Mouse (Mus musculus) kidney, postnatal 0 days (tissue): ENCODE data around the gene Hoxd10. TPM values are rescaled to one million over a fixed set of nuclear protein-coding genes. Genes with fewer than 3 reads are reported as not detected.
A peak's percentile ranks its signal among the peaks of the same experiment; 100 is the strongest.

Experiments used
- ATAC-seq: fragments of 200-750 bp; cut with Nextera tagmentation; replicated peaks from 2 replicates; pipeline ENCODE4 v1.8.0; 2017; ENCODE audit warnings: low read depth, moderate number of reproducible peaks, moderate TSS enrichment, moderate library complexity; ENCODE audit not compliant: low FRiP score
- DNase-seq: peaks from one replicate; pipeline ENCODE4 v3.0.0-alpha.2; 2016; ENCODE audit warnings: low spot score
- H3K27ac ChIP-seq: fragments of 300-500 bp; sonication (generic); 2 replicates; pipeline ENCODE4 v1.5.1; 2014; ENCODE audit warnings: mild to moderate bottlenecking
- H3K27me3 ChIP-seq: fragments of 300-500 bp; sonication (generic); 2 replicates; pipeline ENCODE4 v1.6.1; 2014; ENCODE audit warnings: low read length, mixed read lengths; ENCODE audit not compliant: insufficient read depth
- H3K36me3 ChIP-seq: fragments of 300-500 bp; sonication (generic); 2 replicates; pipeline ENCODE4 v1.6.1; 2014; ENCODE audit warnings: low read length, mixed read lengths; ENCODE audit not compliant: insufficient read depth
- H3K4me1 ChIP-seq: fragments of 300-500 bp; sonication (generic); replicated peaks from 2 replicates; pipeline ENCODE4 v1.6.1; 2014; ENCODE audit warnings: antibody characterized with exemption, low read length, mixed read lengths; ENCODE audit not compliant: insufficient read depth
- H3K4me2 ChIP-seq: fragments of 300-500 bp; sonication (generic); 2 replicates; pipeline ENCODE4 v1.6.1; 2014; ENCODE audit warnings: mild to moderate bottlenecking, low read length, moderate library complexity, mixed read lengths
- H3K4me3 ChIP-seq: fragments of 300-500 bp; sonication (generic); replicated peaks from 2 replicates; pipeline ENCODE4 v1.5.1; 2014; ENCODE audit warnings: low read depth, low read length
- H3K9ac ChIP-seq: fragments of 300-500 bp; sonication (generic); 2 replicates; pipeline ENCODE4 v1.6.1; 2014; ENCODE audit warnings: low read depth, low read length
- H3K9me3 ChIP-seq: fragments of 300-500 bp; sonication (generic); replicated peaks from 2 replicates; pipeline ENCODE4 v1.6.1; 2016; ENCODE audit warnings: low read length, inconsistent platforms, mixed read lengths
- CTCF ChIP-seq: IDR thresholded peaks from 2 replicates; pipeline ENCODE4 v1.5.1; 2016; ENCODE audit warnings: antibody characterized with exemption, low read depth, mild to moderate bottlenecking, moderate library complexity
- WGBS: fragments of 180-500 bp; shearing (Covaris S2); extraction: QIAGEN DNeasy Blood & Tissue Kit; methylation state at CpG from one replicate; pipeline ENCODE4 v1.1.7; 2014; 5-methylcytosine and 5-hydroxymethylcytosine counted together
- polyA plus RNA-seq: library from polyadenylated mRNA; unstranded; fragments of >200 nt; fragmentation: Nextera tagmentation; extraction: Ambion mirVana; gene quantifications from 2 replicates; pipeline ENCODE4 v1.2.1, GENCODE M21; 2015

The Hoxd10 gene
- polyA plus RNA-seq, 1 experiment from 2014 or later = 44.6 TPM

DNA sequence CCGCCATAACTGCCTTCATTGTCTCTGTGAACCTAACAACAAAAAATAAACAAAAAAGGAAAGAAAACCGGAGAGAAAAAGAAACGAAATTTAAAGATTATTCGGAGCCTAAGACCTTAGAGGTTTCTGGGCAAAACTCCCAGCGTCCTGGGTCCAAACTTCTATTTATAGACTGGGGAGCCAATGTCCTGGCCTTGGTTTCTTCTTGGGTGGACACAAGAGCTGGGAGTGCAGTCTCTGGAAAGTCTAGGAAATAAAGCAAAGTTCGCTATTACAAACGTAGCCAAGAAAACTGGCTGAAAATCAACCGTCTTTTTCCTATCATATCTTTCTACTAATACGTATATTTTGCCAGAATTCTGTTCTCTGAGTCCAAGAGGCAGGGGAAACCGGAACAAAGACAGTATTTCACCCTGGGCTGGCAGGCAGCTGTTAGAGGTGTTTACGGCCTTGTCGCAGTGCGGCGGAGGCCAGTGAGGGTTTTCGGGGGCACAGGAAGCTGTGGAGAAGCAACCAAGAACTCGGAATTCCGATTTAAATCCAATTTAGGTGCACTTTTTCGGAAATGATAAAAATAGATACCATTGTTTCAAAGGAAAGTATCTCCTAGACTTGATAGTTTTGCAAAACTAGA lies 22.5 kb downstream of the Hoxd10 start:
- peak overlapping the region; percentile 73 for H3K4me3 ChIP-seq
- no peak for DNase-seq

DNA sequence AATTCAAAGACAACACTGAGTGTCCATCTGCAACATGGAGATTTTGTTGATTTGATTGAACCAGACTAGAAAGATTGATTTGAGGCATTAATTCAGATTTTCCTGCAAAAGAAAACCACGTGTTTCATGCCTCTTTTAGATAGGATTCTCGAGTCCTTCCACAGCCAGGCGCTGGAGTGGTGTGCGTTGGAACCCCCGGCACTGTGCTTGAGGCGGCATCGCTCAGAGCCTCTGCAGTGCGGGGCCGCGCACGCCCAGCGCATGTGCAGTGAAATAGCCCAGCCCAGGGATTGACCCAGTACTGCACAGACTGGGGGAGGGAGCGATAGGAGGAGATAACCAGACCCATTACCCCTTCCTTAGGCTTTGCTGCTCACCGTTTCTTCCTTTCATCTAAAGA lies 23.2 kb downstream of the Hoxd10 start:
- WGBS = 3% methylated on average over 14 of the region's 14 CpGs
- H3K9me3 ChIP-seq = no peaks in the 10 kb centered on the region
- no peak for TF ChIP-seq CTCF
- DNase-seq = no peak
- peak overlapping the region; percentile 81 for H3K4me2 ChIP-seq
- no peaks in the 10 kb centered on the region for H3K36me3 ChIP-seq
- H3K27ac ChIP-seq = peak overlapping the region; percentile 96
- peak overlapping the region; percentile 92 for H3K9ac ChIP-seq
- peak overlapping the region; percentile 73 for H3K4me3 ChIP-seq
- peak; percentile 62; the same call in 1 of the 2 replicates for ATAC-seq
- H3K4me1 ChIP-seq = peaks cover 31% of the 10 kb centered on the region
- H3K27me3 ChIP-seq = no peaks in the 10 kb centered on the region

More for the DNA sequence above, 22.5 kb downstream of the Hoxd10 start:
- no peaks in the 10 kb centered on the region for H3K27me3 ChIP-seq
- no peaks in the 10 kb centered on the region for H3K9me3 ChIP-seq
- H3K36me3 ChIP-seq = no peaks in the 10 kb centered on the region
- H3K9ac ChIP-seq = peak overlapping the region; percentile 92
- TF ChIP-seq CTCF = no peak
- no peak for ATAC-seq
- 4% methylated on average over 18 of the region's 18 CpGs for WGBS
- H3K4me2 ChIP-seq = peak overlapping the region; percentile 81
- peaks cover 28% of the 10 kb centered on the region for H3K4me1 ChIP-seq
- peak overlapping the region; percentile 96 for H3K27ac ChIP-seq

DNA sequence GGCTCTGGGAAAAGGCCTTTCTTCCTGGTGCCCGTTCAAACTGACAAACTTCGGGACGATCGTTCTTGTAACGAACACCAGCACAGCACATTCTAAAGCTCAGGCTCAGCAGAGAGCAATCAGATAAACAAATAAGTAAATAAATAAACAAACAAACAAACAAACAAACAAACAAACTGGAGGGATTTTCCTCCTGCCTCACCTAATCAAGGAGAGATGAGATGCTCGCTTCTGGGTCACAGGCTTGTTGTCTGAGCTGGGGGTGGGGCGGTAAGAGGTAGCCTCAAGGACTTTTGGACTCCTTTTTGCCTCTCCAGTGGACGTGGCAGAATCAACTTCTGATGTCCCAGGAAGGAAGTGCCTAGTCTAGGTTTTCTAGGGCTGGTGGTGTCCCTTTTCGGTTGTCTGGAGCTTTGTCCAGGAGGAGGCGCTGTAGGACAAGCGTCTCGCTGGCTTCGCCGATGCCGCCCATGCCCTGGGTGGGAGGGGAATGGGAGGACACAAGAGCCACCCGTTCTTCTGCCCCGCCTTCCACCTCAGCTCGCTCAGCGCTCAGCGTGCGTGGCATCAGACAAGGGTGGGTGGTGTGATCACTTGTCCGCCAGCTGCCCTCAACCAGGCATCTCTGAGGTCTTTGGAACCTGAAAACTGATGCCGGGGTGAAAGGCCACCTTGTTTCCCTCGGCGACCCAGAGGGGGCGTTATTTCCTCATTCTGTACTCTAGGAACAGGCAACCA lies 23.9 kb downstream of the Hoxd10 start:
- peak overlapping the region; percentile 36; the same call in 1 of the 2 replicates for H3K27ac ChIP-seq
- peak overlapping the region; percentile 81 for H3K4me2 ChIP-seq
- WGBS = 4% methylated on average over 26 of the region's 26 CpGs
- peak overlapping the region; percentile 73 for H3K4me3 ChIP-seq
- peak; percentile 98 for TF ChIP-seq CTCF
- H3K4me1 ChIP-seq = peaks cover 32% of the 10 kb centered on the region
- H3K36me3 ChIP-seq = no peaks in the 10 kb centered on the region
- 0 out of 2 replicates have a peak overlapping the region, but pooled peaks have one; percentile 42 for H3K9ac ChIP-seq
- no peaks in the 10 kb centered on the region for H3K9me3 ChIP-seq
- ATAC-seq (peak; percentile 77), DNase-seq (peak; percentile 94)
- H3K27me3 ChIP-seq = no peaks in the 10 kb centered on the region

DNA sequence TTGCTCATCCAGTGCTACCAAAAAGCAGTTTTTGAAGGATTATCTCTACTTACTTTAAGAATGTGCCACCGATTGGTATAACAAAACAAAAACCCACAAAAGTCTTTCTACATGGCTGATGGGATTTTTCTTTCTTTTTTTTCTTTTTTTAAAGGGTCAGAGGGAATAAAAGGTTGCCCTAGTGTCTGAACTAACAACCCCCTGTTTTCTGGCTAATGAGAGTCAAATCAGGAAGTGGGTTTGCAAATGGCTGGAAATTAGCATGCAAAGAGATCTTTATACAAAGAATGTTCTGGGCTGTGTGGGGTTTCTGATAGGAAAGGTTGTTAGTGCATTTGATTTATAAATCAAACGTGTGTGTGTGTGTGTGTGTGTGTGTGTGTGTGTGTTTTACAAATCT lies 28.7 kb downstream of the Hoxd10 start:
- Histone ChIP-seq H3K36me3 (no peaks in the 10 kb centered on the region), H3K4me2 (no peak overlapping the region), H3K4me1 (peaks cover 45% of the 10 kb centered on the region), H3K4me3 (no peak overlapping the region), H3K9ac (no peak overlapping the region), H3K27ac (no peak overlapping the region), H3K9me3 (no peaks in the 10 kb centered on the region), H3K27me3 (no peaks in the 10 kb centered on the region)
- 29% methylated on average over 2 of the region's 2 CpGs for WGBS
- ATAC-seq (no peak), DNase-seq (no peak)
- TF ChIP-seq CTCF = no peak

DNA sequence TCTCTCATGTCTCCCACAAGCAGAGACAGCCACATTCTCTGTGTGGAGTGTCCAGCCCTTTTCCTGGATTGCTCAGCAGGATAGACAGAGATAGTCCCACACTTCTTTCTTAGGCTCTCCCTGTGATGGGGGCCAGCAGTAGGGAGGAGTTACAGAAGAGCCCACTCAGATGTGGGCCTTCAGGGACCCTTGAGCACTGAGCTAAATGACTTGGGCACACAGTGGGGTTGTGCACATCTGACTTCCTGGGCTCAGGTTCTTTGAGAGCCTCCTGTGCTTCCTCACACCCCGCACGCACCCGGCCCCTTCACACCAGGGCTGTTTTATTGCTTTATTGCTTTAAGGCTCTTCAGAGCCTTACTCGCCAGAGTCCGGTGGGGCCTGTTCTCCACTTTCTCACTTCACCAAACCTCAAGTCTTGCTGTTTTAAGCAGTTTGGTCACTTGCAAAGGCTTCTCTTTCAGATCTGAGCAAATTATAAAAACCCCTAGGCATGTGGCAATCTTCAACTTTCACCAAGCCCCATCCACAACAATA lies 29.3 kb downstream of the Hoxd10 start:
- ATAC-seq = no peak
- no peak for DNase-seq
- 39% methylated on average over 5 of the region's 5 CpGs for WGBS
- 0 out of 2 replicates have a peak overlapping the region, but pooled peaks have one; percentile 27 for H3K9ac ChIP-seq
- H3K36me3 ChIP-seq = no peaks in the 10 kb centered on the region
- TF ChIP-seq CTCF = no peak
- no peaks in the 10 kb centered on the region for H3K27me3 ChIP-seq
- no peaks in the 10 kb centered on the region for H3K9me3 ChIP-seq
- H3K4me2 ChIP-seq = peak overlapping the region; percentile 65
- peaks cover 40% of the 10 kb centered on the region for H3K4me1 ChIP-seq
- 0 out of 2 replicates have a peak overlapping the region, but pooled peaks have one; percentile 8 for H3K4me3 ChIP-seq
- peak overlapping the region; percentile 39; the same call in 1 of the 2 replicates for H3K27ac ChIP-seq

DNA sequence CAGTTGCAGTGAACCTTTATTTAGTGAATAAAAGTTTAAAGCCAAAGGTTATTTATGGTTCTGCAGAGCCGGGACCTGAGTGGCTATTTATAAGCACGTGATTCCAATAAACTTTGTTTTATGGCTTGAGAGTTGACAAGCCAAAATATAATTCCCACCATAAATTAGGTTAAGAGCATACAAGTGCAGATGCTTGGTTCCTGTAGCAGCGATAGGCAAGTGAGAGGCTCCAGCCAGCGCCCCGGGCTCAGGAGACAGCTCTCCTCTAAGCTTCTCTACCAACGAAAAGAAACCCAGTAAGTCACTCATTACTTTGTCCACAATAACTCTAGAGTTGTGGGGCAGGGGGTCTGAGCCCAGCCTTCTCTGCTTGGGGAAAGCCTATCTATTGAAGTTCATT lies 30.2 kb downstream of the Hoxd10 start:
- Histone ChIP-seq H3K4me1 (peaks cover 45% of the 10 kb centered on the region), H3K27me3 (no peaks in the 10 kb centered on the region), H3K9ac (no peak overlapping the region), H3K4me3 (peak overlapping the region; percentile 8), H3K36me3 (no peaks in the 10 kb centered on the region), H3K4me2 (peak overlapping the region; percentile 65), H3K9me3 (no peaks in the 10 kb centered on the region), H3K27ac (peak overlapping the region; percentile 15; the same call in 1 of the 2 replicates)
- DNase-seq = peak; percentile 90
- 11% methylated on average over 6 of the region's 6 CpGs for WGBS
- ATAC-seq = no peak
- TF ChIP-seq CTCF = no peak
